Mouse (Mus musculus) lung, adult 2 months (tissue): ENCODE data around the gene Sobp. TPM values are rescaled to one million over a fixed set of nuclear protein-coding genes. Genes with fewer than 3 reads are reported as not detected.
A peak's percentile ranks its signal among the peaks of the same experiment; 100 is the strongest.

Experiments used
- DNase-seq: peaks from one replicate; pipeline ENCODE4 v3.0.0; 2022
- H3K4me1 ChIP-seq: fragments of 200-500 bp; 2 replicates; pipeline ENCODE4 v1.6.1; 2011; ENCODE audit warnings: low read length; ENCODE audit not compliant: control insufficient read depth, insufficient read depth
- H3K4me3 ChIP-seq: fragments of 200-500 bp; replicated peaks from 2 replicates; pipeline ENCODE3; 2011; ENCODE audit warnings: low read depth, mild to moderate bottlenecking, control low read depth, low read length; ENCODE audit errors: extremely low read depth
- CTCF ChIP-seq: fragments of 200-500 bp; IDR thresholded peaks from 2 replicates; pipeline ENCODE4 v1.5.1; 2011; ENCODE audit warnings: mild to moderate bottlenecking, low read length, control low read depth; ENCODE audit not compliant: insufficient read depth
- POLR2A ChIP-seq: fragments of 200-500 bp; IDR thresholded peaks from 2 replicates; pipeline ENCODE4 v1.6.1; 2011; ENCODE audit warnings: low read depth, mild to moderate bottlenecking, control low read depth, low read length, borderline replicate concordance; ENCODE audit errors: extremely low read depth
- WGBS: fragments of 180-500 bp; shearing (Covaris S2); methylation state at CpG from one replicate; pipeline ENCODE4 v1.1.7; 2018; 5-methylcytosine and 5-hydroxymethylcytosine counted together
- polyA plus RNA-seq: library from polyadenylated mRNA; depleted of rRNA; stranded (reverse); fragments of >200 nt; gene quantifications from 2 replicates; pipeline ENCODE4 v1.2.3, GENCODE M21; 2012

Gene Sobp
- polyA plus RNA-seq, 1 experiment: 1.2 TPM

GRCm38 (mm10) chr10:42988627-42989026 lies 185.7 kb downstream of the Sobp start:
- TF ChIP-seq CTCF: no peak
- WGBS: 61% methylated on average over 15 of the region's 15 CpGs
- Histone ChIP-seq H3K4me1 (no peaks in the 10 kb centered on the region), H3K4me3 (no peak overlapping the region)
- no peak for DNase-seq

- no peaks in the 10 kb centered on the region for H3K4me1 ChIP-seq
- TF ChIP-seq CTCF (peak; percentile 42), POLR2A (no peak)
- DNase-seq: peak; percentile 40
- 16% methylated on average over 6 of the region's 6 CpGs for WGBS
- no peak overlapping the region for H3K4me3 ChIP-seq
These were observed 186.7 kb downstream of the Sobp start for GRCm38 (mm10) chr10:42987594-42988052.

GRCm38 (mm10) chr10:42984886-42985285 lies 189.4 kb downstream of the Sobp start:
- H3K4me1 ChIP-seq: no peaks in the 10 kb centered on the region
- no peak overlapping the region for H3K4me3 ChIP-seq
- WGBS: 70% methylated on average over 4 of the region's 4 CpGs
- TF ChIP-seq POLR2A: no peak
- no peak for TF ChIP-seq CTCF
- no peak for DNase-seq

GRCm38 (mm10) chr10:42980999-42981757 lies 193.2 kb downstream of the Sobp start:
- DNase-seq: no peak
- Histone ChIP-seq H3K4me1 (no peaks in the 10 kb centered on the region), H3K4me3 (no peak overlapping the region)
- TF ChIP-seq CTCF (no peak), POLR2A (no peak)
- WGBS: 58% methylated on average over 7 of the region's 7 CpGs

- 59% methylated on average over 3 of the region's 3 CpGs for WGBS
- H3K4me3 ChIP-seq: no peak overlapping the region
- TF ChIP-seq POLR2A (no peak), CTCF (no peak)
- no peaks in the 10 kb centered on the region for H3K4me1 ChIP-seq
- DNase-seq: no peak
These were observed 196.0 kb downstream of the Sobp start for GRCm38 (mm10) chr10:42978346-42978745.

- no peak for DNase-seq
- no peak overlapping the region for H3K4me3 ChIP-seq
- TF ChIP-seq POLR2A: no peak
- no peak for TF ChIP-seq CTCF
- 73% methylated on average over 6 of the region's 6 CpGs for WGBS
- H3K4me1 ChIP-seq: no peaks in the 10 kb centered on the region
These were observed 197.8 kb downstream of the Sobp start for GRCm38 (mm10) chr10:42976577-42976976.

- no peak overlapping the region for H3K4me3 ChIP-seq
- 63% methylated on average over 4 of the region's 4 CpGs for WGBS
- no peak for DNase-seq
- TF ChIP-seq POLR2A (no peak), CTCF (no peak)
- H3K4me1 ChIP-seq: no peaks in the 10 kb centered on the region
These were observed 200.8 kb downstream of the Sobp start for GRCm38 (mm10) chr10:42973537-42973936.

GRCm38 (mm10) chr10:42972504-42973172 lies 201.7 kb downstream of the Sobp start:
- H3K4me1 ChIP-seq: no peaks in the 10 kb centered on the region
- peak; percentile 46 for DNase-seq
- TF ChIP-seq CTCF (peak; percentile 64), POLR2A (no peak)
- no peak overlapping the region for H3K4me3 ChIP-seq
- 26% methylated on average over 18 of the region's 18 CpGs for WGBS

- DNase-seq: no peak
These were observed 206.0 kb downstream of the Sobp start for GRCm38 (mm10) chr10:42968332-42968731.

GRCm38 (mm10) chr10:42963061-42963460 lies 211.3 kb downstream of the Sobp start:
- Histone ChIP-seq H3K4me3 (no peak overlapping the region), H3K4me1 (no peaks in the 10 kb centered on the region)
- TF ChIP-seq CTCF (no peak), POLR2A (no peak)
- DNase-seq: no peak
- 88% methylated on average over 2 of the region's 2 CpGs for WGBS

More at GRCm38 (mm10) chr10:42968332-42968731, 206.0 kb downstream of the Sobp start:
- no peak for TF ChIP-seq CTCF
- TF ChIP-seq POLR2A: no peak
- no peak overlapping the region for H3K4me3 ChIP-seq
- WGBS: 33% methylated on average over 2 of the region's 2 CpGs
- no peaks in the 10 kb centered on the region for H3K4me1 ChIP-seq
